Mouse (Mus musculus) cortical plate, adult 2 months (tissue): ENCODE results near the gene Rasgrf2.

ENCODE experiments used
- CTCF ChIP-seq: fragments of 200-500 bp; IDR thresholded peaks from 2 replicates; pipeline ENCODE4 v1.5.1; 2011; ENCODE audit warnings: mild to moderate bottlenecking, control low read depth, low read length; ENCODE audit not compliant: insufficient read depth; ENCODE audit errors: extremely low read depth
- POLR2A ChIP-seq: fragments of 200-500 bp; IDR thresholded peaks from 2 replicates; pipeline ENCODE4 v1.6.1; 2011; ENCODE audit warnings: mild to moderate bottlenecking, low read length, control low read depth; ENCODE audit not compliant: insufficient read depth; ENCODE audit errors: extremely low read depth

GRCm38 (mm10) chr13:91890031-91890619, 241.3 kb downstream of the Rasgrf2 start:
- TF ChIP-seq POLR2A: no peak
- TF ChIP-seq CTCF: no peak
